Mouse (Mus musculus) E14TG2a.4 (cell line): ENCODE results near the gene Nkpd1.

ENCODE experiments used
- CTCF ChIP-seq: conservative IDR thresholded peaks from 2 replicates; pipeline ENCODE4 v1.5.1; 2014; ENCODE audit warnings: low read length
- NANOG ChIP-seq: IDR thresholded peaks from 2 replicates; pipeline ENCODE4 v1.6.1; 2014; ENCODE audit warnings: borderline replicate concordance, low read length, mixed read lengths
- POU5F1 ChIP-seq: IDR thresholded peaks from 2 replicates; pipeline ENCODE4 v1.6.1; 2014; ENCODE audit warnings: low read length, borderline replicate concordance

GRCm38 (mm10) chr7:19549394-19549793 lies 31.8 kb downstream of the Nkpd1 start:
- TF ChIP-seq CTCF (no peak), NANOG (no peak), POU5F1 (no peak)
